Mouse (Mus musculus) adrenal gland, adult 18-20 months (tissue): ENCODE measurements around the gene Efcab11. TPM values are rescaled to one million over a fixed set of nuclear protein-coding genes. Genes with fewer than 3 reads are reported as not detected.

Source experiments
- DNase-seq, 2 experiments: peaks; one replicate each; pipeline ENCODE4 v3.0.0; 2021 to 2022; ENCODE audit warnings: low spot score in 2 of 2
- total RNA-seq, 2 experiments: library from RNA; stranded (reverse); gene quantifications; 1 replicate in 1 of 2; 2 replicates in 1 of 2; pipeline ENCODE4 v1.2.3; 2021

Gene Efcab11
- total RNA-seq, 2 experiments from 2014 or later, result 0.29 TPM; not detected in 1

DNA sequence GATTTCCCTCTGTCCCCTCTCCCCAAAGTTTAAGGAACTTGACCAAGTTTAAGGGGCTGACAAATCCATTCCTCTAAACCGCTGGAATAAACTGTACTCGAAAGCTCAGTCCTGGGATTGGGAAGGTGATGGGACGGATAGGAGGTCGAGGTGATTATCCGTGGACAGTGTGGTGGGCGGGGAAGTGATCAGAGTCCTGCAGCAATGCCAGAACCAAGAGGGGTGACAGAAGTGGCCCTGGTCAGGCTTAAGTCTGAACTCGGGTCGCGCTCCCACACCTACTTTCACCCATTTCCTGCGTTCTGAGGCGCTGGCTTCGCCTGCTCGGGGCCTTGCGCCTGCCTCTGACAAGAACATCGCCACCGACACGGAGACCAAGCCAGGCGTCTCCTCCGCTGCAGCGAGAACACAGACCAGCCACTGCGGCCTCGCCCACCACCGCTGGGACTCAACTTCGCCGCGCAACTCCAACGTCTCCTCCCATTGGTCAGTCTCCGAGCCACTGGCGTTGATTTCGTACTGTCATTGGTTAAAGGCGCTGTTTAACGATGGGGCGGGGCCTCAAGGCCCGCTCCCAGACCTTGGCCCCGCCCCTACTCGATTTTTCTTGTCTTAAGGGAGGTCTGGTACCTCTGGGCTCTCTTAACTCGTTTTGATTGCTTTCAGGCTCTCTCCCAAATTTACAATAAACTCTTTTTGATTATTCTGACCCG is 1.1 kb downstream of the Efcab11 start:
- peak; percentile 74 to 75 for DNase-seq

DNA sequence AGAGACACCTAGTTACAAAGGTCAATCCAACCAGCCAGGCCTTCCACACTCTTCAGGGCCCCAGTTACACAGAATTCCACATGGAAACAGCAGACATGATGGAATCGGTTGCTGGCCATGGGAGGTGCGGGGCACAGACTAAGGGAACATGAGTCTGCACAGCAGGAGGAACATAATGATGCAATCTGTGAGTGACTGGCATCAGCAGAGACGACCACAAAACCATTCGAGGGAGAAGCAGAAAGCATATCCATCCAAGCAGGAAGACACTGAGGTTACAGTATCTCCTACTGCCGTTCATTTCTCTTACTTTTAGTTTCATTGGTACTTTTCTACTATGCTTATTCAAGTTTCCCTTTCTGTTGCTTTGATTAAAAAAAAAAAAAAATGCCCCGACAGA is 9.6 kb downstream of the Efcab11 start:
- no peak for DNase-seq

DNA sequence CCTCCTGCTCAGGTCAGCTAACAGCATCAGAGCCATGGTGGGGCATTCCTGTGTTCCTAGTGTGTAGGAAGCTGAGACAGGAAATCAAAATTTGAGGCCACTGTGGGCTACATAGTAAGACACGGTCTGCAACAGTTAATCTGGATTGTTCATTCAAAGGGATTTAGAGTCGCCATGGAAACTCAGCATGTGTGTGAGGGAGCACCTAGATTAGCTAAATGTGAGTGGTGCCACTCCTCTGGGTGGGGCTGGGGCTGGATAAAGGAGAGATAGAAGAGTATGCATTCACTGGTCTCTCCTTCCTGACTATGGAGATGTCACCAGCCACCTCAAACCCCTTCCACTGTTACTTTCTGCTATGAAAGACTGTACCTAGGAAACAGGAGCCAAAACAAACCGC is 10.8 kb downstream of the Efcab11 start:
- no peak for DNase-seq

DNA sequence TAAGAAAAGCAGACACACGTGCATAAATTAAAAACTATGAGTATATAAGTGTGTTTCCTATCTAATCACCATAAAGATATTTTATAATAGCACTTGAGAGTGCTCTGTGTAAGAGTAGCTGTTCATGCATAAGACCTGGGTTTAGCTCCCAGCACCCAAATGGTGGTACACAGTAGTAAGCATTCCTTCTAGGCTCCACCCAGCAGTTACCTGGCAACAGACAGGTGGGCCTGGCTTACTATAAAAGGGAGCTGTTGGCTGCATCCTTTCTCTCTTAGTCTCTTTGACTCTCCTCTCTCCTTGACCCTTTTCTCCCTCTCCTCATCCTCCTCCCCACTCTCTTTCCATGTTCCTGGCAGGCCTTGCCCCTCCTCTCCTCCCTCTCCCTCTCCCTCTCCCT is 15.4 kb downstream of the Efcab11 start:
- no peak for DNase-seq

DNA sequence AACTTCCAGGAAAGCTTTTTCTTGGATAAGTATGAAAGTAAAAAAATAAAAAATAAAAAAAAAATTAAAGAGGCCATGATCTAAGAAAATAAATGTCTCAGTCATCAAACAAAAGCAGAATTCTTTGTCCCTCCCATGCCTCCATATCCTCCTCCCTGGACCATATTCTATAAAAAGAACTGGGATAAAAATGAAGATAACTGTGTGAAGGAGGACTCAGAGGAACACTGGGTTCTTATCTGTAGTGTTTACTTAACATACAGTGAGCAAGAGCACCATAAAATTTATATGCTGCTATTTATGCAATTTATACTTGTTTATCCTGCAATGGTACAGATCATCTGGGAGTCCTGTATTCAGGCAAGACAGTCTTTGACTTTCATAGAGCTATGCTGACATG is 19.6 kb downstream of the Efcab11 start:
- no peak for DNase-seq

DNA sequence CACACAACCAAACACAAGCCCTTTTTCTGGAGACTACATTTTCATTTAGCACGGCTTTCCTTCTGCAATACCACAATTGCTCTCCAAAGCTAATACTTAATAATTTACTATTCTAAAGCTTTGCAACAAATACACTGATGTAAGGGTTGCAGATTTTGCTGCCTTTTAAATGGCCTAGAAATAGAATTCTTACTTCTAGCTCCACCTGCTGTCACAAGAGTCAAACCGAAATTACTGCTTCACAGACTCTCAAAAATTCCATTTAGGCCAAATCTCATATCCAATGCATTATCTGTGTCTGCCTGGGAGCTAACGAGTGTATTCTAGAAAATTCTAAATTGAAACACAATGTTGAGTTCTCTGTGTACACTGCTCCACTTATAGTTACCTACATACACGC is 23.3 kb downstream of the Efcab11 start:
- no peak for DNase-seq

DNA sequence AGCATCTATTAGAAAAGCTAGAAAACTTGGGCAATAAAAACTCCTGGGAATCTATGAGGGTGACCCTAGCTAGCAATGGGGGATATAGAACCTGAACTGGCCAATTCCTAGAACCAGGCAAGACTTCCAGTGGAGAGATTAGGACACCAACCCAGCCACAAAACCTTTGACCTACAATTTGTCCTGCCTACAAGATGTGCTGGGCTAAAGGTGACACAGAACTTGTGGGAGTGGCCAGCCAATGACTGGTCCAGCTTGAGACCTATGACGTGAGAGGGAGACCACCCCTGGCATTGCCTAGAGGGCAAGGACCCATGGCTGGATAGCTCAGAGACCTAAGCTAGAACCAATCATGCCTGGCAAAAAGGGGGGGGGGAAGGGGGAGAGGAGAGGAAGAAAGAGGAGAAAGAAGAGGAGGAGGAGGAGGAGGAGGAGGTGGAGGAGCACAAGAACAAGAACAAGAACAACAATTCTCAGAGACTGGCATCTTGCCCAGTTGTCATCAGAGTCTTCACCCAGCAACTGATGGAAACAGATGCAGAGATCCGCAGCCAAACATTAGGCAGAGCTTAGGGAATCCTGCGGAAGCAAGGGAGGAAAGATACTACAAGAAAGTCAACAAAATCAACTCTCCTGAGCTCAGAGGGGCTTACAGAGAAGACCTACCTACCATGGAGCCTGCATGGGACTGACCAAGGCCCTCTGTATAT is 24.7 kb downstream of the Efcab11 start:
- no peak for DNase-seq

DNA sequence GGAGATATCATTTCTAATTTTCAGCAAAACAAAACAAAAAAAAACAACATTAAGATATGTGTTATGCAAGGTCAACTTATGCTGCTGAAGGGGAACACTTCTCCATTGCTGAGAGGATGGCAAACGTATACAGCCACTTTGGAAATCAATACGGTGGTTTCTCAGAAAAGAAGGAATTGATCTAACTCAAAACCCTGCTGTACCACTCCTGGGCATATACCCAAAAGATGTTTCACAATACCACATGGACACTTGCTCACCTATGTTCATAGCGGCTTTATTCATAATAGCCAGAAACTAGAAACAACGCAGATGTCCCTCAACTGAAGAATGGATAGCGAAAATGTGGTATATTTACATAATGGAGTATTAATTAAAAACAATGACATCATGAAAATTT is 25.6 kb downstream of the Efcab11 start:
- no peak for DNase-seq

DNA sequence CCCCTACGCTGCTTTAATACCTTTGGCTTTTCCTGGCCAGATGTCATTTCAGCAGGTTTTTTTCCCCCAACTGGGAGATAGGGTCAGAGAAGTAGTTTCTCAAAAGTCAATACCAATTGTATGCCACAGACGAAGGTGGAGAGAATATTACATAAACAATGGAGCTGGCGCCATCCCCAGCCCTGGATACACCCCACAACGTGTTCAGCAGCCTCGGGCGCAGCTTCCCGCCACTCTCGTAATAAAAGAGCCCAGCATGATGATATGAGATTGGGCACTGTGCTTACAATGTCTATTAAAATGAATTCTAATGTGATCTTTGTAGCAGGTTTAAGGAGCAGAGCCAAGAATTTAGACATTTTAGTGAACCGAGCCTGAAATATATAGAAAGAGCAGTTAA is 28.2 kb downstream of the Efcab11 start:
- no peak for DNase-seq

DNA sequence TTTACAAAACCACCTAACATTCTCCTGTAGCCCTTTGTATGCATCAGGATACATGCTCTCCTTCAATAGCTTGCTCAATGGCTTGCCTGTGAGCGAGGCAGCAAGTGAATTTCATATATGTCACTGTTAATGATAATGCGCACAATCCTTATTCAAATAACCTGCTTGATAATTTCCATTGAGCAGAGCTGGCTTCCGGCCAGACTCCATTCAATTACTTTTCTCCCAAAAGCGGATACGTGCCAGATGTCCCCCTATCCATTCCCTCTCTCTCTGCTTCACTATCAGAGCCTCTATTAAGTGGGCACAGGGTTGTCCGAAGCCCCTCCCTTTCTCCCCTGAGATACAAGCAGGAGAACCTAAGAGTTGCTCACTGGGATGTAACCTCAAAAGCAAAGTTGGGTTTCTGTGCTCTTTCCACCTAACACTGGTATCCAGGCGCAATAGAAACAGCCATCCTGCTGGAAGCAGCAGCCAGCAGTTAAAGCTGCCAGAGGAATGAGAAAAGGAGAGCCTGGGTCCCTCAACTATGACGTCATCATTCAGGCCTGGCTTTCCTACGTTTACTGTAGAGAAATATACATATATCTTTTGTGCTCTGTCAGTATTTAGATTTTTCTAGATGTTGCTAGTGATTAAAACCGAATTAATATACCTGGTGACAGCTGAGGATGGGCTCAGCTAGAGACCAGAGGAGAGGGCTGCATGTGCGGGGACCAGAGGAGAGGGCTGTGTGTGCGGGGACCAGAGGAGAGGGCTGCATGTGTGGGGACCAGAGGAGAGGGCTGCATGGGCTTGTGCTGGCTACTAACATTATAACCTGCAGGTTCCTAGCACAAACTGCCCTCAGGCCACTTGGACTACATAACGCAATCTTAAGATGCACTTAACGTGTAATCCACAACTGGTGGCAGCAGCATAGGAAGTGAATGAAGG is 30.6 kb downstream of the Efcab11 start:
- DNase-seq, result no peak

DNA sequence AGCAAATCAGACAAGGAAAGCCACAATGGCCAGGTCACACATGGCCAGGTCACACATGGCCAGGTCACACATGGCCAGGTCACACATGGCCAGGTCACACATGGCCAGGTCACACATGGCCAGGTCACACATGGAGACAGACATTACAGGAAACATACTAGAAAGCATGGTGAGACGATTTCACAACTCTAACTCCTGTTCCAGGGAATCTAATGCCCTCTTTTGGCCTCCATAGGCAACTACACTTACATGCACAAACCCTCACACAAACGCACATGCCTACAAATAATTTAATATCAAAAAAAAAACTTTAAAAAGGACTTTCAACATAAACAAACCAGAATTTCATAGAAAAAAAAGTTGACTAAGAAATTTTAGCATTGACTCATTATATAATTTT is 34.2 kb downstream of the Efcab11 start:
- no peak for DNase-seq

DNA sequence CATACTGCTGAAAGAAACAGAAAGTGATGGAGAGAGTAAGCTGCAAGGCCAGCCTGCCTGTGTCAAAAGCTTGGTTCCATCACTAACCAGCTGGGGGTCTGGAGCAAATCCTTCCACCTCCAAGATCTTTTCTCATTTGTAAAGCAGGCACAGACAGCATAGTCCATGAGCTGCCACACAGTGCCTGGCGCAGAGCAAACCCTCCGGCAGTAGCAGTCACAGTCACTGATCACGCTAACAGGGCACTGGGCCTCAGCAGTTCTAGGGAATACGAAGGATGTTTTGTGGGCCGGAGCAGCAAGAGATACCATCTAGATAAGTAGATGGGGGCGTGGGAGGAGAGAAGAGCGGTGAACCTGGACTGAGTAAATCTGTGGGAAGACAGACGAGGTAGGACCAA is 39.3 kb downstream of the Efcab11 start:
- DNase-seq, result no peak

DNA sequence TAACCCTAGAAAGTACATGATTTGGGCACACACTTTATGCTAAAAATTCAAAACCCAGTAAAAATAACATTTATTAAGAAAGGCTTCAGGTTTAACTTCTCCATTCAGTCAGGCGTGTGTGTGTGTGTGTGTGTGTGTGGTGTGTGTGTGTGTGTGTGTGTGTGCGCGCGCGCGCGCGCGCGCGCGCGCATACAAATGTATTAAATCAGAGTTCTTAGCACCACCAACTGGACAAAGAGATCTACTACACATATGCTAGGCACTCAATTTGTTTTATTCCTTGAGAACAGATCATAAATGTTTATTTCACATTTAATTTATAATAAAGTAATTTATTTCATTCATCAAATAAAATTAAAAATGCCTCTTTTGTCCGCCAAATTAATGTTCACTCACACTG is 45.5 kb downstream of the Efcab11 start:
- no peak for DNase-seq

DNA sequence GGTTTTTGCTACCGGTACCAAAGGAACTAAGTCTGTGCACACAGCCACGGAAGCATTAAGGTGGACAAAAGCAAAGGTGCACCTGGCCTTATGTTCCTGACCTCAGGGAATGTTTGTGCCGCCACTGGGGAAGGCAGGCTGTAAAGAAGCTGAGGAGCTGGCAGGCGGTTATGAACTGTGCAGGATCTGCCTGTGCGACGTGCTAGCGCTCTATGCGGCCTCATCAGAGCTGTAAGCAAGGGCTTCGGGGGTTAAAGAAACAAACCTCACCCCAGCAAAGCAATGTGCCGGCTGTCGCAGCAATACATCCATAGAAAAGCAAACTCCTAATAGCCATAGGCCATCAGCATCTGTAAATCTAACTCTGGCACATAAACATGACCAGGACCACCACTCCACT is 46.1 kb downstream of the Efcab11 start:
- DNase-seq, result no peak

DNA sequence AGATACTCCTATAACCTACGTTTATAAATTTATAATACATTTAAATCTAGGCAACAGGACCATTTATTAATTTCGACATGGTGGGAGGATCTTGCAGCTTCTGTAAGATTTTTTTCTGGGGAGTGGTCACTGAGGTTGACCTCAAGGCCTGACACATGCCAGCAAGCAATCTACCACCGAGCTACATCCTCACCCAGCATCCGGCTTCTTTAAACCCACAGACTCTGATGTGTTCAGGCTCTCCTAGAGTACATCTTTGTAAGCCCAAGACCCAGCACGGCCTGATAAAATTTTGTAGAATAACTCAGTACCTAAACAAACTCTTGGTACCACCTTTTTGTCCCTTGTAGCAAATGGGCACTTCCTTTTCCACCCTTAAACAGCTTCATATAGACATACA is 46.7 kb downstream of the Efcab11 start:
- no peak for DNase-seq

DNA sequence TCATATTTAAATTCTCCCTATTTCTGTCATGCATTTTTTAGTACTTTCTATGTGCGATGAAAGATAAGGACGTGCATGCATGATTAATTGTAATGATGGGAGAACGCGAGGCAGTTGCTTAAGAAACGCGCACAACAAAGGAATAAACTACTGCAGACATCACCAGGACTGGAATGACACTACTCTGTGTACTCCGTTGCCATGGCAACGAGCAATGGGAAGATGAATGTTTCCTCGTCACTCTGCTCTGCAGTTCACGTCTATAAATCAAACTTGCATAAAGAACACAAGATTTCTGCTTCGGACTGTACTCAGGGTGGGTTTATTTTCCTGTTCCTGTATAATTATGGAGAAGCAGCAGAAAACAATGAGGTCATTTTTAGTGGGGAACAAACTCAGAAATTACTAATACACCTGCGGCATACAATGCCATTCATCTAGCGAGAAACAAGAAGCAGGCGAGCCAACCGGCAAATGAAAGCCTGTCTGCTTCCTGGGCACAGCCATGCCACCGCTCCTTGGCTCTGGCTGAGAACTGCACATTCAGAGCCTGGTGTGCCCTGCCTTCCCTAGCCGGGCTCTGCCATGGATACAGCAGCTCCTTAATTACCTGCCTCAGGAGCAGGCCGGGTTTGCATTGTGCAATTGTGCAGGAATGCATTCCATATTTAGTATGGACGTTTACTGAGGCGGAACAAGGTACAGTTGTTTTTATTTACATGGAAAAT is 47.7 kb downstream of the Efcab11 start:
- no peak for DNase-seq

DNA sequence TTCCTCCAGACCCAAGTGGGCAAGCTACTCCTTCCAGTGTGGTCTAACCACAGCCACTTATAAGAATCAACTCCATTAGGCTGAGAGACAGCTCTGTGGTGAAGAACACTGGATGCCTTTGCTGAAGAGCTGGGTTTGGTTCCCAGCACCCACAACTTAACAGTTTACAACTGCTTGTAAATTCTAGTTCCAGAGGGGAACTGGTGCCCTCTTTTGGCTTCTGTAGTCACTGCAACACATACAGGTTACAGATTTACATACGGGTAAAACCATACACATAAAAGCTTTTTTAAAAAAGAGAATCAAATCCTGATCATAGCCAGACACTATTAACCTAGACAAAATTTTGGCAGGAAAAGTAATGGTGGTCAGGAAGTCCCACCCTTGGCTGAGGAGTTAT is 50.8 kb downstream of the Efcab11 start:
- no peak for DNase-seq

DNA sequence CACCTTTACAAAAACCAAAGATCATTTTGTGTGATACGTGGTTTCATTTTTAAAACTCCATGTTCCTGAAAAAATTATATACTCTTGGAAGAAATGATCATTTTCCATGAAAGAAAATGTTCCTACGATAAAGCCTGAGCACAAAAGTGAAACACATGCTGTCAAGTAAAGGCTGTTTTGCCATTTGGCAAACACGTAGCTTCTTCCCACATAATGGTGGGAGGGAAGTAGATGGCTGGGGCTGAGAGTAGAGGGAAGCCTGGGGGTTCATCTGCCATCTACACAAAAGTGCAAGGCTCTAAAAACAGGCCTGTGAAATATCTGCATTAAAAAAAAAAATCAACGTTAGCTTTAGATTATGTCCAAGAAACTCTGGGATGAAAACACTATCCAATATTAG is 61.6 kb downstream of the Efcab11 start:
- no peak for DNase-seq

DNA sequence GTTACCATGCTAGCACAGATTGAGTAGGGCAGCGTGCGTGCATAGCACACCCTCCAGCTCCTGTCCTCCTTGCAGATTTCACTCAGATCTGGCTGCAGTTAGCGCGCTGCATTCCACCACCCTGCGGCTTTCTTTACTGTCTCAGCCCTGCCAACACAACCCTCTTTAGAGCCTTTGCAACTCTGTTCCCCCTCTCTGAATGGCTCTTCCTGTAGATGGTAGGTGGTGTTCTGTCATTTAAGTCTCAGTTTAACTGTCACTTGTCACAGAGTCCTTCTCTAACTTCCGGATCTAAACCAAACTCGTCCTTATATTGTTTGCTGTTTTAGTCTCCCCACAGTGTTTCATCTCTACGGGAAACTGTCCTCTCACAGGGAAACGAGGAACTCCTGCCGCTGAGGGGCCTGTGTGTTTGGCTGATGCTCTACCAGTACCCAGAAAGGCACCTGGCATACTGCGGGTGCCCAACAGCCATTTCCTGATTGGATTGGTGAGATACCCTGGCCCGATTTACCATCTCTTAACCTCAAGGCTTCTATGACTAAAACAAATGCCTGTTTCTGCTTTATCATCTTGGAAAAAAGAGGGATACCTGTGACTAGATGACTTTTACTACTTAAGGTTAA is 62.8 kb downstream of the Efcab11 start:
- no peak for DNase-seq

DNA sequence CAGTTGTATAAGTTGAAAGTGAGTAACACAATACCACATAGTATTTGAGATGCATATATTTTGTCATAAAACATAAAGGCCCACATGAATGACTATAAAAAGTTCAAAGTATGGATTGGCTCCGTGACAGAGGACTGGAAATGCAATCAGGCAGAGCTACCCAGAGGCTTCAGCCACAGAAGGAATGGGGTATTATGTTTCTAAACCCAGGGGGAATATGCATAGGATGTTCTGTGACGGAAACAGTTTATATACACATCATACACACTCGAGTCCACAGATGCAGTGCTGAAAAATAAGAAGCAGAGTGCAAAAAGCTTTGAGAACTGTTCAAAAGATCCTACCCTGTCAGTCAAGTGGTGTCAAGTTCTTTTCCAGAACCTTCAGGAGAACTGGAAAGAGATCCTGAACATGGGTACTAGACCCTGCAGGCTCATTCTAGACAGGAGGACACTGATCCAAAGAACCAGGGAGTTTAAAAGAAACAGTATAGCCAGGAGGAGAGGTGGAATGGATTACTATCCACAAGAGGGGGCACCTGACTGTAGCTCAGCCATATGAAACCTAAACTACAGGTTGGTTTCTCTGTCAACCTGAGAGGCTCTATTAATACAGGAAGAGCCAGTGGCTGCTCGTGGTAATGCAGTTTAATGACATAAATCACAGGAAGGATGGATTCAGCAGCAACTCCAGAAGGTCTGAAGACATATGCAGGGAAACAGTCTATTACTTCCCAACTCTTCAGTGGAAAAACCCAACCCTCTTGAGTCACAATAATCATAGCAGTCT is 64.9 kb downstream of the Efcab11 start:
- no peak for DNase-seq
